Mouse (Mus musculus) T-cell, adult 2 months (primary cell): Measurements from ENCODE around the gene Ube2j1.

Source experiments
- DNase-seq: peaks from one replicate; pipeline ENCODE4 v3.0.0; 2022; ENCODE audit warnings: low spot score

The Ube2j1 gene

DNA sequence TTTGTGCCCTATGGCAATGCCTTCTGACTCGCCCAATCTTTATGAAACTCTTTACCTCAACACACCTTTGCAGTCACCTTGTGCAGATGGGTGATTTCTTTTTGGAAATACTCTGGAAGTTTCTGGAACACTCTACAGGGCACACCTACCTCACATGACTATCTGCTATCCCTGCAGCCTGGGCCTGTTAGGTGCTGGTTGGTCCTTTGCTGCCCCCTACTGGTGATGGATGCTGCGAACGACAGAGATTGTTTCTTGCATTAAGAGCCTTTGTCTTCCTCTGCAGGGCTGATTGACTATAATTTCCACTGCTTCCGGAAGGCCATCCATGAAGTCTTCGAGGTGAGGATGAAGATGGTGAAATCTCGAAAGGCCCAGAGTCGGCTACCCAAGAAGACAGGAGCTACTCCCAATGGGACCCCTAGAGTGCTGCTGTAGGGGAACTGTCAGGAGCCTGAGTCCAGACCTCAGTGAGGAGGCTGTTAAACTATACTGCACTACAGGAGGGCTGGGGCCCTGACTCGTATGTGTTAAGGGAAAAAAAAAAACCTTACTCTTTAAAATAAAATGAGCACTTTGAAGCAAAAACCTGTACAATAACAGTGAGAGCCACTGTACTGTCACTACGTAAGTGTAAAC lies 12.7 kb upstream of the Ube2j1 start:
- peak; percentile 76 for DNase-seq

DNA sequence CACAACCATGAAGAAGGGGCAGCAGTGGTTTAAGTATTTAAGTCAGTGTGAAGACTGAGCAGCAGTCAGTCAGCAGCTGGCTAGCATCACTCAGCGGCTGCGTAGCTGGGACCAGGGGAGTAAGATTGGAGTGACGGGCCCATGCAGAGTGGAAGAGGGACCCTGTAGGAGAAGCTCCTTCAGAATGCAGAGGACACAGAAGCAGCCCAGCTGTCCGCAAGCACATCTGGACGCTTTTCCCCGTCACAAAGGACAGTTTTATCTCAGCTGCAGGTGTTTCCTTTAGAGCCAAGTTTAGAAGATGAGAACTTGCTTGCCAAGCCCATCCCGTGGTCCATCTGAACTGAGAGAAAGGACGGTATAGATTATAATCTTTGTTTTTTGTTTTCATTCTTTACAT lies 6.8 kb upstream of the Ube2j1 start:
- no peak for DNase-seq

DNA sequence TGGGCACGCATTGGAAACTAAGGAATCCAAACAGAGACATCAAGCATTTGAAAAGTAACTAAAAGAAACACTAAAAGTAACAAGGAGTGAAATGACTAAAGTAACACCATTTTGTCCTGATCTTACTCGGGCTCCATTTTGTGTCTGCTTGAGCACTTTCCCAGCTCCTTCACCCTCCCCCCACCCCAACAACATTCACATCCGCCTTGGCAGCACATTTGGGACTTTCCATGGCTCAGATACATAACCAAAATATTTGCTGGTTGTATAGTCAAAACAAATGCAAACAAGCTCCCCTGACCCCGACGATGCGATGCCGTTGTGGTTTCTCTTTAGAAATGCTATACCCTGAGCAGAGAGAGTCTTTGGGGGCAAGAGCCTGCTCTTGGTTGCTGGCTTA lies 2.1 kb upstream of the Ube2j1 start:
- DNase-seq: no peak

DNA sequence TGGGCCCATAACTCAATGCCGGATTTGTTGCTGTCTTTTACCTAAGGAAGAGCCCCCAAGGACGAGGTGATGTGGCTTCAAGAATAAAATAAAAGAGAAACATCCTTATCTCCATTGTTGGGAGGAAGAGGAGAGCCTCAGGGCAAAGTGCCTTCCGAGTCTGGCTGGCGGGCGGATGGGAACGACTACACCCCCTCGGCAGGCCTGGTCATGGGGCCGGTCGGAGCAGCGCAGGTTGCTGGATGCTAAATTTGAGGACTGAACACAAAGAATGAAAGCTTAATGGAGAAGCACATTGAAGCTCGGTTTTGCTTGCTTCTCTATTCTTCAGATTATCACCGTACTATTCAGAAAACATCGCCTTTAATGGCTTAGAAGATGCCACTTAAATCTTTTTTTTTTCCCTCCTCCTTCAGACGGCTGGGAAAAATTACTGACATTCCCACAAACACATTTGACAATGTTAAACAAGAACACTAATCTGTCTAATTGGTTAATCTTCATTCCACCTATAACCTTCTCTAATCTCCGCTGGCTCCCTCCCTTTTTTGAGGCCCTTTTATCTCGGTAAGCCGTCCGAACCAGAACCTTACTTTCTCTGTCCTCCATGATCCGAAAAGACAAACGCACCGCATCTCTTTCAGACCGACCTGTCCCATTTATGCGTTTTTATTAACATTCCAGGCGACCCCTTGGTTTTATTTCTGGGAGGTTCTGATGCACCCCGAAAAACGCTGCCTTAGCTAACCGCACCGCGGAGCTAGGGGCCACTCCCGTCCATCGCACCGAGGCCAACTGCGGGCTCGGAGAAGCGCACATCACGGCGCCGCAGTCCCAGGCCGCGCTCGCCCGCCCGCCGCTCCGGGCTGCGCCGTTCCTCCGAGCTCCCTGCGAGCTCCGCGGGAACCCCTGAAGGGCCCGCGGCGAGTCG lies 687 bp upstream of the Ube2j1 start:
- no peak for DNase-seq

DNA sequence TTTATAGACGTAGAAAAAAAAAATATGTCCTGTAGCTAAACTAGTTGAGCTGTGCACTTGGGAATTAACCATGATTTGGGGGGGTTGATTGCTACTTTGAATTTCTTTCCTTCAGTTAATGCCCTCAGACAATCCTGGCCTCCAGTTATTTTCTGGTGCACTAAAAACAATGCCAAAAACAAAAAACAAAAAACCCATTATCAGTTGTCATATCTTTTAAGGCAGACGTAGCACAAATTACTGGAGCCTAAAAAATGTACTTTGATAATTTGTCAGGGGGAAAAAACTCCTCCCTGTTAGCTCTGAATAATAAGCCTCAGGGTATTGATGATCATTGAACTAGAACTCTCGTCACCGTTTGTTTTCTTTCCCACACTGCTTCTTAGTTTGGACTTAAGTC lies 829 bp downstream of the Ube2j1 start:
- DNase-seq: no peak

DNA sequence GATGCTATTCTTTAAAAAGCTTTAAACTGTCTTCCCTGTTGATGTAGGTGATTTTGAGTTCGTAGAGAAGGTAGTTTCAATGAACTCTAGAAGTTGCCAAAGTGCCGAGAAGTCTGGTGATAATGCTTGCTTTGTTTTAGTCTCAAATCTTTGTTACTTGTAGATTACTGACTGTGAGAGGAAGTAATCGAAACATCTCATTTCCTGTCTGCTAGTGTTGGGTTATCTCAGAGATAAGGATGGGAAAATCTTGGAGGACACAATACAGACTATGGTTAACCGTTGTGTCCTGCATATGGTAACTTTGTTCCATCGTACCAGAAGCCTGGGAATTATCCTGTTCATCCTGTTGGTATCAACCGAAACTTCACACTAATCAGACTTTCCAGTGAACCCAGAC lies 2.3 kb downstream of the Ube2j1 start:
- no peak for DNase-seq

DNA sequence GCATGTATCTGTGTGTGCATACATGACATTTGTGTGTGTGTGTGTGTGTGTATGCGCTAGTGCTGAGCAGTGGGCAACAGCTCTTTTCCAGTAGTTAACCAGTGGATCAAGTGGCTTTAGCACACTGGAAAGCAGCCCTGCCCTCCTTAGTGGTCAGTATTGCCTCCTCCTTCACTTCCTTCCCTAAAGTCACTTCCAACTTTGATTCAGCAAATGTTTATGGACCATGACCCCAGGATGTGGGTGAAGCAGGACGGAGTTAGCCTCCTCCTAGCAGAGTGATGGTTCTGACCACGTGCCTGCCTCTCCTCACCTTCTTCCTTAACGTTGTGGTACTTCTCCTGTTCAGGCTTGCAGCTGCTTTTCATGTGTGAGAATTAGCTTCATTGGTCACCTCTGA lies 8.6 kb downstream of the Ube2j1 start:
- DNase-seq: no peak

DNA sequence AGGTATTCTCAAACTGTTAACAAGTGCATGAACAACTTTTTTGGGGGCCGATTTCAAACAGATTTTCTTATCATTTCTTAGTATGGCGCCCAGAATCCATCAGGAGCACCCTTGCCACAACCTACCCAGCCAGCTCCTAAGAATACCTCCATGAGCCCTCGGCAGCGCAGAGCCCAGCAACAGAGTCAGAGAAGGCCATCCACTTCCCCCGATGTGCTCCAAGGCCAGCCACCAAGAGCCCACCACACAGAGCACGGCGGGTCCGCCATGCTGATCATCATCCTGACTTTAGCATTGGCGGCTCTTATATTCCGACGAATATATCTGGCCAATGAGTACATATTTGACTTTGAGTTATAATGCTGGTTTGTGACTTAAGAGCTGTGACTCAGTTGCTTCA lies 18.4 kb downstream of the Ube2j1 start:
- DNase-seq: no peak

DNA sequence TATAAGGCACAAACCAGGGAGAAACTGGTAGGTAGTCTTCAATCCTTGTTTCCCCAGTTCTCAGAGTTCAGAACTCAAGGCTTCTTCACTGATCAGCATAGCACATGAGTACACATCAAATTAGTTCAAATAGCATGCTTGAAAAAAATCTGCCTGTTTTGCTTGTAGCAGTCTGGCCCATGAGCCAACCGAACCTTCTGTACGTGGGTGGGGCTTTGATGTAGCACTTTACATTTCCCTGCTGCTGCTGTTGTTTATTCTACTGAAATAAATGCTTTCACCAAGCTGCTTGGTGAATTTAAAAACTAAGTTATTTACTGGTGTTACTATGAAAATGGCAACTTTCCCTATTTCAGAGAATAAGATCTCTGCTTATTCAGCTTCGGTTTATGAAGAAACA lies 20.8 kb downstream of the Ube2j1 start:
- no peak for DNase-seq

DNA sequence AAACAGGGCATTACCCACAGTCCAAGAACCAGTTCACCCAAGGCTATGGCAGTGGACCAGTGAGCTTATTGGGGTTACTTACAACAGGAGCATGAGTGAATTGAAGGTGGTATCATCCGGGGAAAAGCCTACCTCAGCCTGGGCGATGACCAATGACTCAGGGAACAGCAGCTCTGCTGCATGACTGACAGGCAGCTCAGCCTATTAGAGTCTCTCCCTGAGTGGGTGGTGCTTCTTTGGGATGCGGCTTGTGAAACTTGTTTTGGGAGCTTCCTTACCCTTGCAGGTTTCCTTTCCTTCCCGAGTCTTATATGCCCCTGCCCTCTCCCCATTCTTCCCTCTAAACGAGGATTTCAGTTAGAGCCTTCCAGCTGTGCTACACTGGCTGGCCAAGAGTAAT lies 21.4 kb downstream of the Ube2j1 start:
- DNase-seq: no peak

DNA sequence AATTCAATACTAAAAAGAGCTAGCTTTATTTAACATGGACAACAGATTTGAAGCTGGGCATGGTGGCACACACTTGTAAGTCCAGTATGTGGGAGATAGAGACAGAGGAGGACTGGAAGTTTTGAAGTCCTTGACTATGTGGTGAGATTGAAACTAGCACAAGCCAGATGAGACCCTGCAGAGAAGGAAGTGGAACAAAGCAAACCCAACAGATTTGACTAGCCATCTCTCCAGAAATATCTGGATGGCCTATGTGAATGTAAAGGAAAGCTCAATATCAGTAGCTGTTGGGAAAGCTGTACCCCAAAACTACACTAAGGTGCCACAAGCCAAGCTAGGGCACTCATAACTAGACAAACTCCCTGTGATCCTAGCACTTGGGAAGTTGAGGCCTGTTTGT lies 23.2 kb downstream of the Ube2j1 start:
- DNase-seq: no peak

DNA sequence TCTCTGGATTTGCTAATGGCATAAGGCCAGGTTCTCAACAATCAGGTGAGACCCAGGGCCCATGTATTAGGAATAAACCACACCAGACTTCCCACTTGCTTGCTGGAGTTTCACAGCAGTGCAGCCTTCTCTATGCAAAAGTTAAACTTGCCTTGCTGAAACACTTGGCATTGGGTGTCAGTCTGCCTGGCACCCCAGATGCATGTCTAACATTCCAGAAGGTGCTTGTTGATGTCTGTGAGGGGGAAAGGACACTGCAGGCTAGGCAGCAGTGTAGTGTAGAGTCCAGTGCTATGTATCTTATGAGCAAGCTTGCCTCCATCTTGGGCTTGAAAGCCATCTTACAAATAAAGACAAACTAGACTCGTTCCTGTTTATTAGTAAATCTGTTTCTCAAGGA lies 25.1 kb downstream of the Ube2j1 start:
- DNase-seq: no peak

DNA sequence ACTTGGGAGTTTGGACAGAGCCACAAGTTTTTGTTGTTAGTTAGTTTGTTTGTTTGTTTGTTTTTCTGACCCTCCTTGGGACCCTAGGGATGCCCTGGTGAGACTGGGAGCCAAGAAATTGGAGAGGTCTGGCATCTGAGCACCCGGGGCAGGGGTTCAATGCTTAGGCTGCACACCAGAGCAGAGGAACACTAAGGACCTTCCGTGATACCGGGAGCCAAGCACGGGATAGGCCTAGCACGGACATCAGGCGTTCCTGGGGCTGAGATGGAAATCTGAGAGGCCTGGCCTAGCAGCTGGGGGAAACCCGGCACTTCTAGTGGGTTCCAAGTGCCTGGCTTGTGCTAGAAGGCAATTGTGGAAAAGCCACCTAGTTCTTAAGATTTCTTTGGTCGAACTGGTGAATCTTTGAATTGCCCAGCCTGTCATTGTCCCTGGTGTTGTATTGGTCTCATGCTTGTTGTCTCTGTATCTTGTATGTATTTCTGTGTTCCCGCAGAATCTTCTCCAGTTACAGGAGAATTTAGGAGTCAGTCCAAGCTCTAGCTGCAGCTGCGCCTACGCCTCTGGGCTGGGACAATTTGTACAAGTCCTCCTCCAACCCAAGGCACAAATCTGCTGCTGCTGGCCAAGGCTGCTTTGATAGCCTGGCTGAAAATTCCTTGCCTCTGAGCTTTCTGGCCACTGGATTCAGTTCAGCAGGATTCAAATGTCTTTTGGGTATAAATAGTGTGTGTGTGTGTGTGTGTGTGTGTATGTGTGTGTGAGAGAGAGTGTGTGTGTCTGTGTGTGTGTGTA lies 26.9 kb downstream of the Ube2j1 start:
- no peak for DNase-seq

DNA sequence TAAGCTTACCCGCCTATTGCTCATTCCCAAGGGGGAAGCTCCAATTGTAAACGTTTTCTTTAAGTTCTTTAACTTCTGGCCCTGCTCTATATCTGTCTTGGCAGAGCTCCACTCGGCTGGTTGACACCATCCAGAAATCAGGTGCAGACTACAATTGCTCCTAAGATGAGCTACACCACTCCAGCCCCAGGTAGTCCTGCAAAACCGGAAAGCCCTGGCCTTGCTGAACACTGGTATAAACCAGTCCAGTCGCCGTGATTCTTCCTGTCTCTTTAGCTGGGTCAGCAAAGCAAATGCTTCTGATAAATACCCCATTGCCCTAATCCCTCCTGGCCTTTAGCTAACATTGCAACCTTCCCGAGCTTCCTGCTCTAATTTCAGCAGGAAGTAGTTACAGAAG lies 29.9 kb downstream of the Ube2j1 start:
- DNase-seq: no peak

DNA sequence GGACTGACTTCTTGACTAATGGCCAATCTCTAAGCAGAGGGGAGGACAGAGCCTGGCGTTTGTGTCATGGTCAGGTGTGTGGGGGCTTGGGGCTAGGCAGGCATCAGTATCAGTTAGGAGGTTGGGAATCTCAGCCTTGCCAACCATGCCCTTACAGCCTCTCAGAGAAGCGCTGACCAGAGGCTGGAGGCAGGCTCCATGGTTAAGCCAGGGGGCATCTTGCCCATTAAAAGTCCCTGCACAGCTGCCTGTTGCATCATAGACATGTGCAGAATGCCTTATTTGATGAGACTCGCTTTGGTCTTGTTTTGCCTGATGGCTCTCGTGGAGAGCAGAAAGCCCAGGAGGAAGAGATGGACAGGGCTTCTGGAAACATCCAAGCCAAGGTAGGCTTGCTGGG lies 31.8 kb downstream of the Ube2j1 start, which contains the start of gene Gabrr2:
Gene Gabrr2 (plus strand): TSS at position 19 of the 400 bp plus-strand sequence.
- no peak for DNase-seq

DNA sequence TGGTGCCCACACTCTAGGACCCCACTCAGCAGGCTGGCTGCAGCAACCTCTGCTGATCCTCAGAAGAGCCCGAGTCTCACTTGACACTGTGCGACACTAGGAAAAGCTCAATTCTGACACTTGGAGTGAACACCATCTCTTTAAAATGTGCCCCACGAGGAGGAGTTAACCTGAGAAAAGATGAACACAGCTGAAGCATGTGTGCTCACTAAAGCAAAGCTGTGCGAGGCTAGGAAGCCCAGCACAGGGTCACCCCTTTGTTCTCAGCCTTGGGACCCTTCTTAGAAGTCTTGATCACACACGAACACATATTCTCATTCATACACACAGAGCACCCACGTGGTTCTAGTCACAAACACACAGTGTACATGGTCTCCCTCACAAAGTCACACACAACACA lies 33.8 kb downstream of the Ube2j1 start:
- no peak for DNase-seq

DNA sequence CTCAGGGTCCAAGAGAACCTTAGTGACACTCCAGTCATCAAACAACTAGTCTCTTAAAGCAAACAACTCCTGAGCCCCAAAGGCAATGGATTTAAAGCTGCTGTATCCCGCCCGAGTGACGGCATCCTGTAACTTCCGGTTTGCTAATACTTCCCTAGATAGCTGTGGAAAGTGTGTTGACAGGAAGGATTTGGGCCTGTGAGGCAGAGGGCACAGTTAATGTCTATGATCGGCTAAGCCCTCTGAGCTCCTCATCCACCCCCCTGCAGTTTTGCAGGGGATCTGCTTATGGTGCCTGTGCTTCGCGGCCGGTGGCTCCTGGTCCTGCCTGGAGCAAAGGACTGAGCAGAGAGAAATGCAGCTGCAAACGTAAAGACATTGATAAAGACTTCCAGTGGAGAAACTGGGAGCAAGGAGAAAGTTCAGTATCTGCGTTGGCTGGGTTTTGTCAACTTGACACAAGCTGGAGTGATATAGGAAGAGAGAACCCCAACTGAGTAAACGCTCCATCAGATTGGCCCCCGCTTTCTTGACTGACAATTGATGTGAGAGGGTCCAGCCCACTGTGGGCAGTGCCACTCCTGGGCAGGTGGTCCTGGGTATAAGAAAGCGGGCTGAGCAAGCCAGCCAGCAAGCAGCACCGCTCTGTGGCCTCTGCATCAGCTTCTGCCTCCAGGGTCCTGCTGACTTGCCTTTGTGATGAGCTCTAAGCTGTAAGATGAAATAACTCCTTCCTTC lies 35.2 kb downstream of the Ube2j1 start:
- no peak for DNase-seq

DNA sequence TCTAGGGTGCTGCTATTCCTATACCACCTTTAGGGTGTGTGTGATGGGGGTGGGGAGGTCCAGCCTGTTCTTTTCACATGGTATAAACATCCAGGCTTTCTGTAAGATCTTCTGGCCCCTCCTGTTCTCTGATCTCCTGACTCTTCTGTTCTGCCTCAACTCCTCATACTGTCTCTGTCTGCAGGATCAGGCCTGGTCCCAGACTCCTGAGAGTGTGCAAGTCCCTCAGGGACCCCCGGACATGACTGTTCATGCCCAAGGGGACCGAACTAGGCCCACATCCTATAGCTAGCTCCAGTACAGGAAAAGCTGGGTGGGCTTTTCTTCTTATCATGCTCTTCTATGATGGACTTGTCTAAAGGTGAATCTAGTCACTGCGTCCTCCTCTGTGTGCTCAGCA lies 36.1 kb downstream of the Ube2j1 start:
- no peak for DNase-seq

DNA sequence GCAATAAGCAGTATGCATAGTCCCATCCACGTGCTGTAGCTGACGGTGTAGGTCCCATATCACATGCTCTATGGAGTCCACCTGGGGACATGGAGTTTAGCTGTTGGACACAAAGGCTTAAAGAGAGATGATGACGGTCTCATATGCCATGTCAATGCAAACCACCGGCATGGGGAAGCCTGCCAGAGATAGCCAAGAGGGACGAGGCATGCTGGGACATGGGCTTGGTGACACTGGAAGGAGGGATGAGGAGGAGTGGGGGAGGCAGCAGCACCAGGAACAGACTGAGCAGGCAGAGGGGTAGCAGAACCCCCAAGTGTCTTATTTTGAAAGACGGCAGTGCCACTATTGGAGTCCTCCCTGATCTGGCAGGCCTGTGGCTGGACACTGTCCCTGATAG lies 36.6 kb downstream of the Ube2j1 start:
- DNase-seq: no peak

DNA sequence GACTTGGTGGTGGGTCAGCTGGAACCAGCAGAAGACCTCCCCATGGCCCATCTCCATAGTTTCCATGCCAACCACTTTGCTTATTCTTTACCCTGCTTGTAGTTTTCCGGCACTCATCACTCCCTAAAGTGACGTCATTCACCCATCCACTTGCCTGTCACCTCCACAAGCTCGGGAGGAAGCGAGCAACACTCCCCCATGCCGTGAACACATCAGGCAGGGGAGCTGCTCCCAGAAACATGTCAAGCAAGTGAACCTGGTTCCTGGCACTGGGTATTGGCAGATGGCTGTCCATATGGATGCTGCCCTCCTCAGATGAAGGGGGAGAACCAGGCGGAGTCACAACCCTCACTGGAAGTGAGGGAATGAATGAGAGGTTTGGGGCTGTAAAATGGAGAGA lies 37.7 kb downstream of the Ube2j1 start:
- no peak for DNase-seq

DNA sequence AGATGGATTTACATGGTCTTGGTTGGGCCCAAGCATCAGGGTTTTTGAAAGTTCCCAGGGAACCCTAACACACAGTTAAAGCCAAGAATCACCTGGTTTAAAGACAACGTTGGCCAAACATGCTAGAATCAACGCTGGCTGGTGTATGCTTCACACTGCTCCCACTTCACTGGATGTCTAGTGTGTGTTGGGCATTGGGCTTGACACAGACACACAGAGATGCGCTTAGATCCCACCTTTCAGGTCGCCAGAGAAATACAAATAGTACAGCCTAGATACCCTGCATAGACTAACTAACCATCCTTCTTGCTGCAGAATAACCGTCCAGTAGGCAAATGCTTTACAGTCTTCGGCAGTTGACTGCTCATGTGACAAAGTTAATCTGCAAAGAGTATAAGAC lies 39.1 kb downstream of the Ube2j1 start:
- DNase-seq: no peak

DNA sequence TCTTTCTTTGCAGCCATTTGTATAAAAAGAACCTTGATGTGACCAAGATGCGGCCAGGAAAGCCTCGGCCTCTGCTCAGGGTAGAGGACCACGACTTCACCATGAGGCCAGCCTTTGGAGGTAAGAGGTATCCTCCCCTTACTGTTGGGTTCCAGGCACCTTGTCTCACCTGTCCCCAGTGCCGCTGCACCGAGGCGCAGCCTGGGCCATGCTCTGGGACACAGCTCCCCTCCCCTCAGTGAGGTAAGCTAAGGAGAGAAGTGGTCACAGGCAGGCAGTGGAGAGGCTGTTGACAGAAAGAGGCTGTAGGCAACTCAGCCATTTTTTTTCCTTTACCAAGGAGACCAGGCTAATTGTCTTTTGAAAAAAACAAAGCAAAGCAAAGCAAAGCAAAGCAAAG lies 40.1 kb downstream of the Ube2j1 start:
- DNase-seq: no peak
